Mouse (Mus musculus) G1E (cell line): ENCODE results near the gene Hba-a1.

Experiments used
- CTCF ChIP-seq: IDR thresholded peaks from 2 replicates; pipeline ENCODE4 v1.5.1; 2012; ENCODE audit warnings: low read depth, low read length, inconsistent platforms, mixed read lengths
- POLR2AphosphoS5 ChIP-seq: IDR thresholded peaks from 2 replicates; pipeline ENCODE4 v1.6.1; 2012; ENCODE audit warnings: low read depth, low read length, inconsistent platforms; ENCODE audit not compliant: insufficient replicate concordance

GRCm38 (mm10) chr11:32324609-32325008, 41.3 kb downstream of the Hba-a1 start:
- TF ChIP-seq POLR2AphosphoS5 (no peak), CTCF (peak; percentile 85)
